Mouse (Mus musculus) hindlimb bud, embryonic 11.5 days (tissue): Measurements from ENCODE around the gene Hps5.
"Not testable (repeated sequence)": the region's sequence is repeated elsewhere in the genome, so short reads cannot be mapped to it uniquely, and the experiment has no call there.

ENCODE experiments used
- DNase-seq: peaks from one replicate; pipeline ENCODE4 v3.0.0-alpha.2; 2012; ENCODE audit warnings: low read depth, low spot score; ENCODE audit errors: extremely low spot score

The Hps5 gene

GRCm38 (mm10) chr7:46829911-46830310 is 34.0 kb upstream of the Hps5 start:
- DNase-seq: no peak

GRCm38 (mm10) chr7:46827803-46828184 is 31.9 kb upstream of the Hps5 start:
- DNase-seq: no peak

- DNase-seq: no peak
Measured at GRCm38 (mm10) chr7:46827046-46827802, 31.4 kb upstream of the Hps5 start.

GRCm38 (mm10) chr7:46820876-46821632 is 25.2 kb upstream of the Hps5 start:
- DNase-seq: not testable (repeated sequence)

- DNase-seq: no peak
Measured at GRCm38 (mm10) chr7:46814012-46814411, 18.1 kb upstream of the Hps5 start.

GRCm38 (mm10) chr7:46810325-46810724 is 14.5 kb upstream of the Hps5 start:
- no peak for DNase-seq

GRCm38 (mm10) chr7:46796779-46797178 is 915 bp upstream of the Hps5 start:
- no peak for DNase-seq

- DNase-seq: no peak
Measured at GRCm38 (mm10) chr7:46796206-46796679, 379 bp upstream of the Hps5 start.

- DNase-seq: no peak
Measured at GRCm38 (mm10) chr7:46793871-46794270, 2.0 kb downstream of the Hps5 start.

- DNase-seq: no peak
Measured at GRCm38 (mm10) chr7:46789177-46789849, 6.6 kb downstream of the Hps5 start.

GRCm38 (mm10) chr7:46770706-46771105 is 25.2 kb downstream of the Hps5 start:
- peak; percentile 53 for DNase-seq

- DNase-seq: no peak
Measured at GRCm38 (mm10) chr7:46768451-46768850, 27.4 kb downstream of the Hps5 start.

- DNase-seq: no peak
Measured at GRCm38 (mm10) chr7:46767371-46767770, 28.5 kb downstream of the Hps5 start.

GRCm38 (mm10) chr7:46764672-46765071 is 31.2 kb downstream of the Hps5 start:
- no peak for DNase-seq

GRCm38 (mm10) chr7:46762601-46763000 is 33.3 kb downstream of the Hps5 start:
- no peak for DNase-seq

- no peak for DNase-seq
Measured at GRCm38 (mm10) chr7:46761049-46761795, 34.6 kb downstream of the Hps5 start.

GRCm38 (mm10) chr7:46751490-46751889 is 44.4 kb downstream of the Hps5 start, which contains the start of gene Saa2:
Saa2 (plus strand) TSS chr7:46751790.
- no peak for DNase-seq

- DNase-seq: no peak
Measured at GRCm38 (mm10) chr7:46748459-46748858, 47.4 kb downstream of the Hps5 start.

- no peak for DNase-seq
Measured at GRCm38 (mm10) chr7:46746381-46746780, 49.5 kb downstream of the Hps5 start.

GRCm38 (mm10) chr7:46745816-46746215 is 50.0 kb downstream of the Hps5 start:
- DNase-seq: no peak

GRCm38 (mm10) chr7:46742880-46743279 is 53.0 kb downstream of the Hps5 start, which contains the start of gene Saa1:
Saa1 (minus strand) TSS chr7:46742980.
- not testable (repeated sequence) for DNase-seq
